Mouse (Mus musculus) E14TG2a.4 (cell line): Measurements from ENCODE around the gene Nphp3.

Source experiments
- CTCF ChIP-seq: conservative IDR thresholded peaks from 2 replicates; pipeline ENCODE4 v1.5.1; 2014; ENCODE audit warnings: low read length
- NANOG ChIP-seq: IDR thresholded peaks from 2 replicates; pipeline ENCODE4 v1.6.1; 2014; ENCODE audit warnings: borderline replicate concordance, low read length, mixed read lengths
- POU5F1 ChIP-seq: IDR thresholded peaks from 2 replicates; pipeline ENCODE4 v1.6.1; 2014; ENCODE audit warnings: low read length, borderline replicate concordance

DNA sequence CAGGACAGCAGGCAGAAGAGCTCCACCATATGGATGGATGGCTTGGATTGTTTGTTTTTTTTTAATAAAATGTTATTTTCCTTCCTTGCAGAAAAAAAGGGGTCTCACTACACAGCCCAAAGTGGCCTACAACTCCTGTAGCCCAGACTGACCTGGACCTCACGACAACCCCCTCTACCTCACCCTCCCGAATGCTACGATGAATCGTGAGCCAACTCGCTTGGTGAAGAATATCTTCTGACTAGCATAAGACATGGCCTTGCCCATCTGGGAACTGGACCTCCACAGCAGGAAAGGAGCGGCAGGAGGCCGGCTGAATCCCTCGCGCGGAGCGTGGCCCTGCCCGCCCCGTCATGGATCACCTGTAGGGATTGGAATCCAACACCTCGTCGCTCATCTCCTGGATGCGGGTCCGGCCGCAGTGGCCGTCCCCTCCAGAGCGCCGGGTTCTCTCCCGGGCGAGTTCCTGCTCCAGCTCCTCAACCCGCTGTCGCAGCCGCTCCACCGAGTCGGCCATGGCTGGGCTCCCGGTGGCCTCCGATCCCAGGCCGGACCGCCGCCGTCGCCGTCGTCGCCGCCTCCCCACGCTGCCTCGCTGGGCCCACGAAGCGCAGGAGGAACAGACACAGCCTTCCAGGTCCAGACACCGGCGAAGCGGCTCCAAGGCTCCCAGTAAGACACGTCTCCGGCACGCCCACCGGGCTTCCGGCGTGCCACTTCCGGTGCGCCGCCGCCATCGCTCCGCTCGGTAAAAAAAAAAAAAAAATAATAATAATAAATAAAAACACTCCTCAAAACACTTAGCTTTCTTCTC, 60.3 kb downstream of the Nphp3 start, which contains the start of gene Uba5:
- TF ChIP-seq CTCF = no peak
- no peak for TF ChIP-seq POU5F1
- TF ChIP-seq NANOG = no peak
